Mouse (Mus musculus): ENCODE results near the gene Arid4a.

DNA sequence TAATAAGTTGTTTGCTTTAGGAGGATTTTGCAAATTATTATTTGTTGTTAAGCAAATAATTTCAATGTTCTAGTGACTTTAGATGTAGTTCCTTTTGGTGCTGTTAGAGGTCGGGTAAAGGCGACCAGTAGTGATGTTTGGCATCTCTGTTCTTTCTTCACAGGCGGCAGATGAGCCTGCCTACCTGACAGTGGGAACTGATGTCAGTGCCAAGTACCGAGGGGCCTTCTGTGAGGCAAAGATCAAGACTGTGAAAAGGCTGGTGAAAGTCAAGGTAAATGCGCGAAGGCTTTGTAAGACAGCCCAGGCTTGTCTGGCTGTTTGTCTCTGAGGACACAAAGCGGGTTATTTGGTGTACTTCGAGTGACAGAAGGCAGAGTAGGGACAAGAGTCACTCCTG, 3.4 kb downstream of the Arid4a start:
- no peak for TF ChIP-seq CTCF (IDR thresholded peaks at IDR 0.05; ENCODE audit: extremely low read depth, insufficient read length, insufficient replicate concordance, low read depth, low read length)
- no peak for TF ChIP-seq POLR2A (IDR thresholded peaks at IDR 0.05; ENCODE audit: low read depth, low read length)
